Mouse (Mus musculus): ENCODE results near the gene Chmp4b. TPM values are rescaled to one million over a fixed set of nuclear protein-coding genes. Genes with fewer than 3 reads are reported as not detected.
A peak's percentile ranks its signal among the peaks of the same experiment; 100 is the strongest.

The Chmp4b gene
- polyA plus RNA-seq, 1 experiment from 2014 or later = 13.3 TPM

DNA sequence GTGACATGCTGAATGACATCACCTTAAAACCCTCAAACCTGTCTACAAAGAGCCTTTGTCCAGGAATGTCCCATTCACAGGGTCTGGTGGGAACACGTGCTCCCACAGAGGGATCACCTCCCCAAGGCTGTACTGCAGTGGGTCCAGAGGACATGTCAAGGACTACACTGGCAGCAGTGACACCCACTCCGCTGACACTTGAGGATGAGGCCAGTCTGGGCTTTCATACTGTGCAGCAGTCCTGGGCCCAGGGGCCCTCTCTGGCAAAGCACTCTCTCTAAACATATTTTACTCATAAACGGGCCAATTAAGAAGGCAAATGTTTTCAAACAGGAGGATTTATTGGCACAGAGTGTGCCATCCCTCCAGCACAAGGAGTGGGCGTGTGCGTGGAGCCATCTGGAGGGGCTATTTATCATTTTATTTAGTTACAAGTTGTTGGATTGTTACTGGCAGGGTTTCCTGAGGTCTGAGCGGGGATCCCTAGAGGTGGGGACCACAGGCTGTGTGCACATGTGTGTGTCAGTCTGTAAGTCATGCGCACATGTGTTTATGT is 56.4 kb downstream of the Chmp4b start:
- 81% methylated on average over 7 of the region's 7 CpGs for WGBS
- H3K27me3 ChIP-seq (ENCODE audit: control insufficient read depth, insufficient read depth, low read length) = no peaks in the 10 kb centered on the region
- H3K4me2 ChIP-seq (ENCODE audit: low read depth, low read length, severe bottlenecking) = no peak overlapping the region
- H3K36me3 ChIP-seq (ENCODE audit: control insufficient read depth, insufficient read depth, low read length) = no peaks in the 10 kb centered on the region
- ATAC-seq (replicated peaks; ENCODE audit: low FRiP score) (no peak), DNase-seq (ENCODE audit: low spot score) (no peak)
- no peak overlapping the region for H3K4me3 ChIP-seq (ENCODE audit: low read depth, low read length)
- H3K9me3 ChIP-seq (ENCODE audit: control insufficient read depth, low read length) = no peaks in the 10 kb centered on the region
- H3K27ac ChIP-seq (ENCODE audit: low read depth, low read length) = no peak overlapping the region
- H3K9ac ChIP-seq (ENCODE audit: low read length) = no peak overlapping the region
- H3K4me1 ChIP-seq (replicated peaks; ENCODE audit: control insufficient read depth, insufficient read depth, low read length) = no peaks in the 10 kb centered on the region; the same call in 1 of the 2 replicates

DNA sequence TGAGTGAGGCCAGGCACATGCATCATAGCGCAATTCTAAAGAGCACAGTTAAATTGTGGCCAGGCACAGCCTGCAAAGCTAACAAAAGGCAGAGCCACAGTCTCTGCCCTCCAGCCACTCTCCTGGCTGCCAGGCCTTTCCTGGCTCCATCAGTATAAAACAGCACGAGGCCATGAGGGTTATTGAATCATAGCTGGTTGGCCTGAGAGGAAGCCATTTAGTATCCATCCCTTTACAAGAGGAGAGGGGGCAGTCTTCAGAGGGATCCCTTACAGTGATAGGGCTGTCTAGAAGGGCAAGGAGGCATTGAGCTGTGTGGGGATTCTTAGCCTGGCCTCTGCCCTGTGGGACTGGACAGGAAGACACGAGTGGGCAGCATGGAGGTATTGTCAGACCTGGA is 60.2 kb downstream of the Chmp4b start:
- Histone ChIP-seq H3K9me3 (ENCODE audit: control insufficient read depth, low read length) (no peaks in the 10 kb centered on the region), H3K4me2 (ENCODE audit: low read depth, low read length, severe bottlenecking) (no peak overlapping the region), H3K4me1 (replicated peaks; ENCODE audit: control insufficient read depth, insufficient read depth, low read length) (no peaks in the 10 kb centered on the region; the same call in 1 of the 2 replicates), H3K36me3 (ENCODE audit: control insufficient read depth, insufficient read depth, low read length) (no peaks in the 10 kb centered on the region), H3K27ac (ENCODE audit: low read depth, low read length) (no peak overlapping the region), H3K4me3 (ENCODE audit: low read depth, low read length) (no peak overlapping the region), H3K9ac (ENCODE audit: low read length) (no peak overlapping the region), H3K27me3 (ENCODE audit: control insufficient read depth, insufficient read depth, low read length) (no peaks in the 10 kb centered on the region)
- DNase-seq (ENCODE audit: low spot score) (no peak), ATAC-seq (replicated peaks; ENCODE audit: low FRiP score) (no peak)
- 41% methylated on average over 3 of the region's 3 CpGs for WGBS

DNA sequence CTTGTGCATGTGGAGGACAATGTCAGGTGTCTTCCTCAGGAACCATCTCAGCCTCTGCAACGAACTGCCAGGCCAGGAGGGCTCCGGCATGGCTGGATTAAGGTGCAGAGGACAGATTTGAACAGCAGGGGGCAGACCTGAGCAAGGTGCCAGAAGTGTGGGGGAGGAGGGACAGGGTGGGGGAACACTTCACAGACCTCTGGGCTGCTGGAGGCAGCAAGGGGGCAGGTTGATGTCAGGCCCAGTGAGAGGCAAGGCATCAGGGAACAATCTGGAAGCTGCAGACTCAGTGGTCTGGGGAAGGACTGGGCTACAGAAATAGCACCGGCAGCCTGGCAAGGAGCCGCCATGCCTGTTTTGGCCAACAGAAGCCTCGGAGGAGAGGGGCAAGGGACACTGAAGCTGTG is 60.8 kb downstream of the Chmp4b start:
- 38% methylated on average over 5 of the region's 5 CpGs for WGBS
- ATAC-seq (replicated peaks; ENCODE audit: low FRiP score) (no peak; the same call in 1 of the 2 replicates), DNase-seq (ENCODE audit: low spot score) (peak; percentile 85)
- no peaks in the 10 kb centered on the region for H3K9me3 ChIP-seq (ENCODE audit: control insufficient read depth, low read length)
- no peak overlapping the region for H3K9ac ChIP-seq (ENCODE audit: low read length)
- H3K36me3 ChIP-seq (ENCODE audit: control insufficient read depth, insufficient read depth, low read length) = no peaks in the 10 kb centered on the region
- no peak overlapping the region for H3K4me3 ChIP-seq (ENCODE audit: low read depth, low read length)
- no peak overlapping the region for H3K4me2 ChIP-seq (ENCODE audit: low read depth, low read length, severe bottlenecking)
- H3K27me3 ChIP-seq (ENCODE audit: control insufficient read depth, insufficient read depth, low read length) = no peaks in the 10 kb centered on the region
- no peak overlapping the region for H3K27ac ChIP-seq (ENCODE audit: low read depth, low read length)
- H3K4me1 ChIP-seq (replicated peaks; ENCODE audit: control insufficient read depth, insufficient read depth, low read length) = no peaks in the 10 kb centered on the region; the same call in 1 of the 2 replicates

DNA sequence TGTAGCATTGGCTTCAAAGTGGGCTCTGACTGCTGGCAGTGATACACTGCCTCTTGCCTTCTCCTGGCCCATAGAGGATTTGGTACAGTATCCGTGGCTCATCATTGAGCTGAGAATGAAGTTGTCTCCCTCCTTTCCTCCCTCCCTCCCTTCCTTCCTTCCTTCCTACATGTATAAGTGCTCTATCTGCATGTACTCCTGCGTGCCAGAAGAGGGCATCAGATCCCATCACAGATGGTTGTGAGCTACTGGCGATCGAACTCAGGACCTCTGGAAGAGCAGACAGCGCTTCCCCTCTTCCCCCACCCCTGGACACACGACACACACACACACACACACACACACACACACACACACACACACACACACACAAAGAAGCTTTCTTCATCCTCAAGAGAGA is 61.6 kb downstream of the Chmp4b start:
- Histone ChIP-seq H3K9ac (ENCODE audit: low read length) (no peak overlapping the region), H3K4me2 (ENCODE audit: low read depth, low read length, severe bottlenecking) (no peak overlapping the region), H3K27me3 (ENCODE audit: control insufficient read depth, insufficient read depth, low read length) (no peaks in the 10 kb centered on the region), H3K9me3 (ENCODE audit: control insufficient read depth, low read length) (no peaks in the 10 kb centered on the region), H3K4me1 (replicated peaks; ENCODE audit: control insufficient read depth, insufficient read depth, low read length) (no peaks in the 10 kb centered on the region; the same call in 1 of the 2 replicates), H3K4me3 (ENCODE audit: low read depth, low read length) (no peak overlapping the region), H3K36me3 (ENCODE audit: control insufficient read depth, insufficient read depth, low read length) (no peaks in the 10 kb centered on the region), H3K27ac (ENCODE audit: low read depth, low read length) (no peak overlapping the region)
- no peak for DNase-seq (ENCODE audit: low spot score)
- ATAC-seq (replicated peaks; ENCODE audit: low FRiP score) = no peak
- WGBS = 60% methylated on average over 6 of the region's 6 CpGs

DNA sequence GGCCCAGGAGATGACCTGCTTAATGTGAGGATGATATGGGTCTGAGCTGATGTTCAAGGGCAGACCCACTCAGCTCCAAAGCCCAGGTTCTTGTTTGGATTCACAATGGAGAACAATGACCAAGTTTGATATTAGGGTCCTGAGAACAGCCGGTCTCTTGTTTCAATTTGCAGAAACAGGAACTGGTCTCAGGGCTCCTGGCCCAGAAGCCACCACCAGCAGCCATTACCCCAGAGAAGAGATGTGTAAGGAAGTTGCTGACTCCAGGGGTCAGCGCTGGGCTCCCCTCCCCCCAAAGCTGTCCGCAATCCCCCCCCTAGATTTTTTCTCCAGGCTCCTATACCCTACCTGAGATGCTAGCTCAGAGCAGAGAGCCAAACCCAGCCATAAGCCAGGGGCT is 62.5 kb downstream of the Chmp4b start:
- Histone ChIP-seq H3K9me3 (ENCODE audit: control insufficient read depth, low read length) (no peaks in the 10 kb centered on the region), H3K27me3 (ENCODE audit: control insufficient read depth, insufficient read depth, low read length) (no peaks in the 10 kb centered on the region), H3K4me2 (ENCODE audit: low read depth, low read length, severe bottlenecking) (no peak overlapping the region), H3K27ac (ENCODE audit: low read depth, low read length) (no peak overlapping the region), H3K9ac (ENCODE audit: low read length) (no peak overlapping the region), H3K36me3 (ENCODE audit: control insufficient read depth, insufficient read depth, low read length) (no peaks in the 10 kb centered on the region), H3K4me1 (replicated peaks; ENCODE audit: control insufficient read depth, insufficient read depth, low read length) (no peaks in the 10 kb centered on the region; the same call in 1 of the 2 replicates), H3K4me3 (ENCODE audit: low read depth, low read length) (no peak overlapping the region)
- WGBS = 54% methylated on average over 3 of the region's 3 CpGs
- no peak for DNase-seq (ENCODE audit: low spot score)
- no peak for ATAC-seq (replicated peaks; ENCODE audit: low FRiP score)

DNA sequence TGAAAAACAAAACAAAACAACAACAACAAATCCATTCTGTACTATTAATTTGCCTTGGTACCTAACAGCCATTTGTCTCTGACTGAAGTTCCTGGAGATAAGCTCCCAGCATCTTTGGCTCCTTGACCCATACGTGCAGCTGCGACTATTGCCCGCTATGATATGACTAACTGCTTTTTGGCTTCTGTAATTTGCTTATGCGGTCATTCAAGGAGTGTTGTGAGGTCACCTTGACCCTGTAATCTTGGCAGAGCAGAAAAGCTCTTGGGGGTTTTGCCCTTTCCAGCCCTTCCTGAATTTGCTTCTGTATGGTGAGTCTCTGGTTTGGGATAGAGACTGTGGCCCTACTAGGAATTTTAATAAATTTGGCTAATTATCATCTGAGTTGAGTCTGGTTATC is 65.1 kb downstream of the Chmp4b start:
- WGBS = 90% methylated on average over 4 of the region's 4 CpGs

DNA sequence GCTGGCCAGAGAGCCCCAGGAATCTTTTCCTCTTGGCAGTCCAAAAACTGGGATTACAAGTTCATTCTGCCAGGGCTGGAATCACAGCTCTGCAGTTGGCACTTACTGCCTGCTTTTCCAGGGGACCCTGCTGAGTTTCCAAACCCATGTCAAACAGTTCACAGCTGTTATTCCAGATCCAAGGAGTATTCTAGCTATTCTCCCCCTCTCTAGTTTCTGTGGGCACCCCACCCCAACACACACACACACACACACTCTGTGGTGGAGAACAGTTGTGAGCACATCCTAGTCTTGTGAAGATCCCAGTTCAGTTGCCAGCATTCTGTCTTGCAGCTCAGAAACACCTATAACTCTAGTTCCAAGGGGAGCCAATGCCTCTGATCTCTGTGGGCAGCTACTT is 65.6 kb downstream of the Chmp4b start:
- Histone ChIP-seq H3K36me3 (ENCODE audit: control insufficient read depth, insufficient read depth, low read length) (no peaks in the 10 kb centered on the region), H3K27ac (ENCODE audit: low read depth, low read length) (no peak overlapping the region), H3K27me3 (ENCODE audit: control insufficient read depth, insufficient read depth, low read length) (no peaks in the 10 kb centered on the region), H3K9ac (ENCODE audit: low read length) (no peak overlapping the region), H3K4me1 (replicated peaks; ENCODE audit: control insufficient read depth, insufficient read depth, low read length) (no peaks in the 10 kb centered on the region; the same call in 1 of the 2 replicates), H3K4me3 (ENCODE audit: low read depth, low read length) (no peak overlapping the region), H3K9me3 (ENCODE audit: control insufficient read depth, low read length) (no peaks in the 10 kb centered on the region), H3K4me2 (ENCODE audit: low read depth, low read length, severe bottlenecking) (no peak overlapping the region)
- no peak for ATAC-seq (replicated peaks; ENCODE audit: low FRiP score)
- no peak for DNase-seq (ENCODE audit: low spot score)

More for the DNA sequence above, 65.1 kb downstream of the Chmp4b start:
- Histone ChIP-seq H3K27me3 (ENCODE audit: control insufficient read depth, insufficient read depth, low read length) (no peaks in the 10 kb centered on the region), H3K27ac (ENCODE audit: low read depth, low read length) (no peak overlapping the region), H3K4me2 (ENCODE audit: low read depth, low read length, severe bottlenecking) (no peak overlapping the region), H3K9ac (ENCODE audit: low read length) (no peak overlapping the region), H3K4me1 (replicated peaks; ENCODE audit: control insufficient read depth, insufficient read depth, low read length) (no peaks in the 10 kb centered on the region; the same call in 1 of the 2 replicates), H3K9me3 (ENCODE audit: control insufficient read depth, low read length) (no peaks in the 10 kb centered on the region), H3K36me3 (ENCODE audit: control insufficient read depth, insufficient read depth, low read length) (no peaks in the 10 kb centered on the region), H3K4me3 (ENCODE audit: low read depth, low read length) (no peak overlapping the region)
- no peak for DNase-seq (ENCODE audit: low spot score)
- no peak for ATAC-seq (replicated peaks; ENCODE audit: low FRiP score)

DNA sequence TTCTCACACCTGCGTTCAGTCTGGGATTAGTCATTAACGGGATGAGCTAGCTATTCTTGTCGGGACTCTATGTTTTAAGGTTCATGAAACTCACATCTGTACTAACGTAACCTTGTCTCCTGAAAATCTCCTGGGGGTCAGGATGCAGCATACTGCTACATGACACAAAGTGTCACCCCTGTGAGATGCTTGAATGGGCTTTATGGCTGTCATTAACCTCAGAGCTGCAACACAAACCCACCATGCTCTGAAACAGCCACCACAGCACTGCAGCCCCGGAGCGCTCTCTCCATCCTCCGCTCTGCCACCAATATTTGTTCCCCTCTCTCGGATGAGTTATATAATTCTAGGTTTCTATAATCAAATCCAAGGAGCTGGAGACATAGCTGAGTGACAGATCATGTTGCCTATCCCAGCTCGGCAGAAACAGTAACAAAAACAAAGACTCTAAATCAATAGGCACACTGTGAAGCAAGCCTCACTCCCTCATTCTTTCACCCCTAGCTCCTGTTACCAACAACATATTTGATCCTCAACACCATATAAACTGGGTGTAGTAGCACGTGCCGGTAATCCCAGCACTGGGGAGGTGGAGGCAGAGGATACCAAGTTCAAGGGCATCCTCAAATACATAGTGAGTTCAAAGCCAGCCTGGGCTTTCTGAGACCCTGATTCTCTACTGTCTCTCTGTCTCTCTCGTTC is 67.5 kb downstream of the Chmp4b start:
- Histone ChIP-seq H3K4me3 (ENCODE audit: low read depth, low read length) (no peak overlapping the region), H3K27me3 (ENCODE audit: control insufficient read depth, insufficient read depth, low read length) (no peaks in the 10 kb centered on the region), H3K27ac (ENCODE audit: low read depth, low read length) (no peak overlapping the region), H3K9ac (ENCODE audit: low read length) (no peak overlapping the region), H3K9me3 (ENCODE audit: control insufficient read depth, low read length) (no peaks in the 10 kb centered on the region), H3K4me2 (ENCODE audit: low read depth, low read length, severe bottlenecking) (no peak overlapping the region), H3K36me3 (ENCODE audit: control insufficient read depth, insufficient read depth, low read length) (no peaks in the 10 kb centered on the region), H3K4me1 (replicated peaks; ENCODE audit: control insufficient read depth, insufficient read depth, low read length) (no peaks in the 10 kb centered on the region)
- DNase-seq (ENCODE audit: low spot score) (no peak), ATAC-seq (replicated peaks; ENCODE audit: low FRiP score) (no peak)
- 85% methylated on average over 12 of the region's 12 CpGs for WGBS

DNA sequence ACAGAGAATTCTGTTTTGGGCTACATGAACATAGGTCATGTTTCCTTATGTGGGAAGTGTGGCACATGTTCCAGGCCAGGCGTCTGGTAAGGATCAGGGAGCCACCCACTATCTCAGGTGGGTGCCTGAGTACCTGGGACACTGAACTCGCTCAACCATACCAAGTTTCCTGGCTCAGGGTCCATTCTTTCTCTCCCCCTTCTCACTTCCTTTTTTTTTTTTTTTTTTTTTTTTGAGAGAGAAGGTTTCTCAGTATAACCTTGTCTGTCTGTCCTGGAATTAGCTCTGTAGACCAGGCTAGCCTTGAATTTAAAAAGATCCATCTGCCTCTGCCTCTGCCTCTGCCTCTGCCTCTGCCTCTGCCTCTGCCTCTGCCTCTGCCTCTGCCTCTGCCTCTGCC is 68.8 kb downstream of the Chmp4b start:
- H3K4me3 ChIP-seq (ENCODE audit: low read depth, low read length) = no peak overlapping the region
- H3K27ac ChIP-seq (ENCODE audit: low read depth, low read length) = no peak overlapping the region
- no peaks in the 10 kb centered on the region for H3K27me3 ChIP-seq (ENCODE audit: control insufficient read depth, insufficient read depth, low read length)
- H3K4me2 ChIP-seq (ENCODE audit: low read depth, low read length, severe bottlenecking) = no peak overlapping the region
- 88% methylated on average over 2 of the region's 2 CpGs for WGBS
- no peaks in the 10 kb centered on the region for H3K36me3 ChIP-seq (ENCODE audit: control insufficient read depth, insufficient read depth, low read length)
- no peaks in the 10 kb centered on the region for H3K9me3 ChIP-seq (ENCODE audit: control insufficient read depth, low read length)
- no peaks in the 10 kb centered on the region for H3K4me1 ChIP-seq (replicated peaks; ENCODE audit: control insufficient read depth, insufficient read depth, low read length)
- ATAC-seq (replicated peaks; ENCODE audit: low FRiP score) = no peak
- DNase-seq (ENCODE audit: low spot score) = no peak
- H3K9ac ChIP-seq (ENCODE audit: low read length) = no peak overlapping the region
